Mouse (Mus musculus) cerebral cortex, adult 2 months (tissue): ENCODE data around the gene Mrgprb4.

Experiments
- WGBS: fragments of 180-500 bp; shearing (Covaris S2); methylation state at CpG from one replicate; pipeline ENCODE4 v1.1.7; 2018; 5-methylcytosine and 5-hydroxymethylcytosine counted together

Gene Mrgprb4

DNA sequence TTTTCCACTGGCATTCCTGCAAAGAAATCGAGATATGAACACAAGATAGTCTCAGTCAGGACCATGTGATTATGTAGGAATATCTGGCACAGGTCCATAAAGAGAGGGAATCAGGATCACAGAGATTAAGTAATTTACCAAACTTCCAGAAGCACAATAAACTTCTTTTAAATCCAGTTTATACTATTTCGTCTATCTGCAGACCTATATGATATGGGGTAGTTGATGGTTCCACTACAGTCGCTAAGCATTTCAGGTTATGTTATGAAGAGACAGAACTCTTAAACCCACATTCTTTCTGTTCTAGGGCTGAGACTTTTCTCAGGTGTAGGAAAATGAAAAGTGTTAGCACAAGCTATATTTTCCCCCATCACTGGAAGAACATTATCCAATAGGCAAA lies at the start of gene Mrgprb4:
TSS of gene Mrgprb4 (minus strand) at position 101 of the 400 bp plus-strand sequence.
- WGBS: 85% methylated on average over 3 of the region's 3 CpGs

- 77% methylated on average over 5 of the region's 5 CpGs for WGBS
Observed at GRCm38 (mm10) chr7:48225065-48225464, 26.0 kb upstream of the Mrgprb4 start.

DNA sequence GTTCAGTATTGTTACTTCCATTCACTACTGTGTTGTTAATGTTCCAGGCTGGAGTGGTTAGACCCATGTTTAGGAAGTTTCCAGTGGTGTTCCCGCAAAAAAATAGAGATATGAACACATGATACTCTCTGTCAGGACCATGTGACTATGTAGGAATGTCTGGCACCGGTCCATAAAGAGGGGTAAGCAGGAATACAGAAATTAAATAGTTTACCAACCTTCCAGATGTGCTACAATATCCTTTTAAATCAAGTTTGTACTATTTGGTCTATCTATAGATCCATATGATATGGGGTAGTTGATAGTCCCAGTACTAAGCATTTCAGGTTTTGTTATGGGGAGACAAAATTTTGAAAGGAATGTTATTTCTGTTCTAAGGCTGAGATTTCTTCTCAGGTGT lies 30.2 kb downstream of the Mrgprb4 start, which contains the start of gene Mrgprb5:
TSS of gene Mrgprb5 (minus strand) at position 101 of the 400 bp plus-strand sequence.
- WGBS: 70% methylated on average over 2 of the region's 2 CpGs

GRCm38 (mm10) chr7:48167471-48167870 lies 31.6 kb downstream of the Mrgprb4 start:
- 75% methylated on average over 2 of the region's 2 CpGs for WGBS
